Mouse (Mus musculus): ENCODE data around the gene Tnrc6c. TPM values are rescaled to one million over a fixed set of nuclear protein-coding genes. Genes with fewer than 3 reads are reported as not detected.

The Tnrc6c gene
- polyA plus RNA-seq, 1 experiment from 2014 or later: 29.7 TPM

GRCm38 (mm10) chr11:117727031-117727430 lies 72.9 kb downstream of the Tnrc6c start:
- H3K27ac ChIP-seq (ENCODE audit: low read length): no peak overlapping the region
- H3K9ac ChIP-seq (replicated peaks; ENCODE audit: low read depth, low read length): no peak overlapping the region
- 92% methylated on average over 4 of the region's 4 CpGs for WGBS
- H3K4me2 ChIP-seq (ENCODE audit: low read length): no peak overlapping the region
- no peak overlapping the region for H3K4me3 ChIP-seq (replicated peaks; ENCODE audit: low read length)
- no peaks in the 10 kb centered on the region for H3K27me3 ChIP-seq (replicated peaks; ENCODE audit: control insufficient read depth, insufficient read depth, low read length)
- H3K9me3 ChIP-seq (ENCODE audit: control insufficient read depth, low read length): no peaks in the 10 kb centered on the region
- ATAC-seq: no peak
- H3K36me3 ChIP-seq (ENCODE audit: control insufficient read depth, insufficient read depth): peaks cover 3% of the 10 kb centered on the region; the same call in 1 of the 2 replicates
- H3K4me1 ChIP-seq (replicated peaks; ENCODE audit: control insufficient read depth, insufficient read depth, low read length): peaks cover 3% of the 10 kb centered on the region; the same call in 1 of the 2 replicates

- Histone ChIP-seq H3K4me1 (replicated peaks; ENCODE audit: control insufficient read depth, insufficient read depth, low read length) (peaks cover 3% of the 10 kb centered on the region; the same call in 1 of the 2 replicates), H3K9ac (replicated peaks; ENCODE audit: low read depth, low read length) (no peak overlapping the region), H3K36me3 (ENCODE audit: control insufficient read depth, insufficient read depth) (peaks cover 5% of the 10 kb centered on the region; the same call in 1 of the 2 replicates), H3K9me3 (ENCODE audit: control insufficient read depth, low read length) (no peaks in the 10 kb centered on the region), H3K4me3 (replicated peaks; ENCODE audit: low read length) (no peak overlapping the region), H3K4me2 (ENCODE audit: low read length) (no peak overlapping the region), H3K27me3 (replicated peaks; ENCODE audit: control insufficient read depth, insufficient read depth, low read length) (no peaks in the 10 kb centered on the region), H3K27ac (ENCODE audit: low read length) (no peak overlapping the region)
- ATAC-seq: no peak
- WGBS: 91% methylated on average over 5 of the region's 5 CpGs
These were observed 74.2 kb downstream of the Tnrc6c start for GRCm38 (mm10) chr11:117728245-117728644.

- Histone ChIP-seq H3K9me3 (ENCODE audit: control insufficient read depth, low read length) (no peaks in the 10 kb centered on the region), H3K9ac (replicated peaks; ENCODE audit: low read depth, low read length) (no peak overlapping the region), H3K4me3 (replicated peaks; ENCODE audit: low read length) (no peak overlapping the region), H3K4me2 (ENCODE audit: low read length) (no peak overlapping the region), H3K36me3 (ENCODE audit: control insufficient read depth, insufficient read depth) (peaks cover 6% of the 10 kb centered on the region; the same call in 1 of the 2 replicates), H3K4me1 (replicated peaks; ENCODE audit: control insufficient read depth, insufficient read depth, low read length) (peaks cover 3% of the 10 kb centered on the region; the same call in 1 of the 2 replicates), H3K27me3 (replicated peaks; ENCODE audit: control insufficient read depth, insufficient read depth, low read length) (no peaks in the 10 kb centered on the region), H3K27ac (ENCODE audit: low read length) (no peak overlapping the region)
- no peak for ATAC-seq
- WGBS: 50% methylated on average over 1 of the region's 1 CpGs
These were observed 74.8 kb downstream of the Tnrc6c start for GRCm38 (mm10) chr11:117728841-117729240.

GRCm38 (mm10) chr11:117729341-117729740 lies 75.3 kb downstream of the Tnrc6c start:
- 92% methylated on average over 3 of the region's 3 CpGs for WGBS
- Histone ChIP-seq H3K4me1 (replicated peaks; ENCODE audit: control insufficient read depth, insufficient read depth, low read length) (peaks cover 3% of the 10 kb centered on the region; the same call in 1 of the 2 replicates), H3K27ac (ENCODE audit: low read length) (no peak overlapping the region), H3K4me2 (ENCODE audit: low read length) (no peak overlapping the region), H3K9ac (replicated peaks; ENCODE audit: low read depth, low read length) (no peak overlapping the region), H3K4me3 (replicated peaks; ENCODE audit: low read length) (no peak overlapping the region), H3K36me3 (ENCODE audit: control insufficient read depth, insufficient read depth) (peaks cover 5% of the 10 kb centered on the region; the same call in 1 of the 2 replicates), H3K27me3 (replicated peaks; ENCODE audit: control insufficient read depth, insufficient read depth, low read length) (no peaks in the 10 kb centered on the region), H3K9me3 (ENCODE audit: control insufficient read depth, low read length) (no peaks in the 10 kb centered on the region)
- no peak for ATAC-seq

GRCm38 (mm10) chr11:117729798-117730489 lies 75.9 kb downstream of the Tnrc6c start:
- no peak overlapping the region for H3K27ac ChIP-seq (ENCODE audit: low read length)
- no peak for ATAC-seq
- no peak overlapping the region for H3K4me3 ChIP-seq (replicated peaks; ENCODE audit: low read length)
- H3K4me1 ChIP-seq (replicated peaks; ENCODE audit: control insufficient read depth, insufficient read depth, low read length): peaks cover 3% of the 10 kb centered on the region; the same call in 1 of the 2 replicates
- WGBS: 87% methylated on average over 7 of the region's 7 CpGs
- peaks cover 5% of the 10 kb centered on the region; the same call in 1 of the 2 replicates for H3K36me3 ChIP-seq (ENCODE audit: control insufficient read depth, insufficient read depth)
- no peaks in the 10 kb centered on the region for H3K9me3 ChIP-seq (ENCODE audit: control insufficient read depth, low read length)
- H3K27me3 ChIP-seq (replicated peaks; ENCODE audit: control insufficient read depth, insufficient read depth, low read length): no peaks in the 10 kb centered on the region
- no peak overlapping the region for H3K4me2 ChIP-seq (ENCODE audit: low read length)
- no peak overlapping the region for H3K9ac ChIP-seq (replicated peaks; ENCODE audit: low read depth, low read length)

- H3K36me3 ChIP-seq (ENCODE audit: control insufficient read depth, insufficient read depth): peaks cover 5% of the 10 kb centered on the region; the same call in 1 of the 2 replicates
- H3K4me3 ChIP-seq (replicated peaks; ENCODE audit: low read length): no peak overlapping the region
- H3K4me2 ChIP-seq (ENCODE audit: low read length): no peak overlapping the region
- no peak overlapping the region for H3K9ac ChIP-seq (replicated peaks; ENCODE audit: low read depth, low read length)
- H3K27ac ChIP-seq (ENCODE audit: low read length): no peak overlapping the region
- no peaks in the 10 kb centered on the region for H3K9me3 ChIP-seq (ENCODE audit: control insufficient read depth, low read length)
- no peaks in the 10 kb centered on the region for H3K27me3 ChIP-seq (replicated peaks; ENCODE audit: control insufficient read depth, insufficient read depth, low read length)
- no peak for ATAC-seq
- 77% methylated on average over 4 of the region's 4 CpGs for WGBS
- H3K4me1 ChIP-seq (replicated peaks; ENCODE audit: control insufficient read depth, insufficient read depth, low read length): peaks cover 3% of the 10 kb centered on the region; the same call in 1 of the 2 replicates
These were observed 76.4 kb downstream of the Tnrc6c start for GRCm38 (mm10) chr11:117730490-117730838.

GRCm38 (mm10) chr11:117731470-117731869 lies 77.4 kb downstream of the Tnrc6c start:
- no peak overlapping the region for H3K4me3 ChIP-seq (replicated peaks; ENCODE audit: low read length)
- H3K27me3 ChIP-seq (replicated peaks; ENCODE audit: control insufficient read depth, insufficient read depth, low read length): no peaks in the 10 kb centered on the region
- H3K27ac ChIP-seq (ENCODE audit: low read length): no peak overlapping the region
- ATAC-seq: no peak
- H3K4me2 ChIP-seq (ENCODE audit: low read length): no peak overlapping the region
- peaks cover 3% of the 10 kb centered on the region; the same call in 1 of the 2 replicates for H3K4me1 ChIP-seq (replicated peaks; ENCODE audit: control insufficient read depth, insufficient read depth, low read length)
- H3K9ac ChIP-seq (replicated peaks; ENCODE audit: low read depth, low read length): no peak overlapping the region
- H3K36me3 ChIP-seq (ENCODE audit: control insufficient read depth, insufficient read depth): peaks cover 8% of the 10 kb centered on the region; the same call in 1 of the 2 replicates
- 89% methylated on average over 7 of the region's 7 CpGs for WGBS
- no peaks in the 10 kb centered on the region for H3K9me3 ChIP-seq (ENCODE audit: control insufficient read depth, low read length)

GRCm38 (mm10) chr11:117736037-117736689 lies 82.1 kb downstream of the Tnrc6c start:
- 72% methylated on average over 5 of the region's 5 CpGs for WGBS
- peaks cover 39% of the 10 kb centered on the region for H3K36me3 ChIP-seq (ENCODE audit: control insufficient read depth, insufficient read depth)

GRCm38 (mm10) chr11:117738123-117738522 lies 84.0 kb downstream of the Tnrc6c start:
- Histone ChIP-seq H3K9me3 (ENCODE audit: control insufficient read depth, low read length) (no peaks in the 10 kb centered on the region), H3K36me3 (ENCODE audit: control insufficient read depth, insufficient read depth) (peaks cover 54% of the 10 kb centered on the region), H3K4me2 (ENCODE audit: low read length) (no peak overlapping the region), H3K27ac (ENCODE audit: low read length) (no peak overlapping the region), H3K27me3 (replicated peaks; ENCODE audit: control insufficient read depth, insufficient read depth, low read length) (no peaks in the 10 kb centered on the region), H3K9ac (replicated peaks; ENCODE audit: low read depth, low read length) (no peak overlapping the region), H3K4me1 (replicated peaks; ENCODE audit: control insufficient read depth, insufficient read depth, low read length) (no peaks in the 10 kb centered on the region), H3K4me3 (replicated peaks; ENCODE audit: low read length) (no peak overlapping the region)
- WGBS: 86% methylated on average over 5 of the region's 5 CpGs
- no peak for ATAC-seq

More at GRCm38 (mm10) chr11:117736037-117736689, 82.1 kb downstream of the Tnrc6c start:
- no peak for ATAC-seq
- Histone ChIP-seq H3K4me3 (replicated peaks; ENCODE audit: low read length) (no peak overlapping the region), H3K27ac (ENCODE audit: low read length) (no peak overlapping the region), H3K4me1 (replicated peaks; ENCODE audit: control insufficient read depth, insufficient read depth, low read length) (no peaks in the 10 kb centered on the region), H3K9me3 (ENCODE audit: control insufficient read depth, low read length) (no peaks in the 10 kb centered on the region), H3K27me3 (replicated peaks; ENCODE audit: control insufficient read depth, insufficient read depth, low read length) (no peaks in the 10 kb centered on the region), H3K4me2 (ENCODE audit: low read length) (no peak overlapping the region), H3K9ac (replicated peaks; ENCODE audit: low read depth, low read length) (no peak overlapping the region)
